Mouse (Mus musculus) WW6 (cell line): ENCODE results near the gene Trim38.
A peak's percentile ranks its signal among the peaks of the same experiment; 100 is the strongest.
"Not testable (repeated sequence)": the region's sequence is repeated elsewhere in the genome, so short reads cannot be mapped to it uniquely, and the experiment has no call there.

ENCODE experiments used
- DNase-seq: peaks from one replicate; pipeline ENCODE4 v3.0.0-alpha.2; 2013; ENCODE audit warnings: low read depth, low spot score

Gene Trim38

GRCm38 (mm10) chr13:23761871-23762821 is 7.6 kb upstream of the Trim38 start, which contains the start of gene Hist1h3a:
Gene Hist1h3a, minus strand, starts transcription at chr13:23762386.
- not testable (repeated sequence) for DNase-seq

GRCm38 (mm10) chr13:23763242-23763585 is 6.5 kb upstream of the Trim38 start:
- no peak for DNase-seq

GRCm38 (mm10) chr13:23763586-23764323 is 6.0 kb upstream of the Trim38 start, which contains the start of gene Hist1h1a:
Gene Hist1h1a, plus strand, starts transcription at chr13:23763666.
- DNase-seq = no peak

GRCm38 (mm10) chr13:23764324-23765171 is 5.2 kb upstream of the Trim38 start:
- DNase-seq = no peak

GRCm38 (mm10) chr13:23765172-23765513 is 4.6 kb upstream of the Trim38 start:
- DNase-seq = no peak

GRCm38 (mm10) chr13:23766772-23767171 is 2.9 kb upstream of the Trim38 start:
- no peak for DNase-seq

GRCm38 (mm10) chr13:23768834-23769397 is 797 bp upstream of the Trim38 start:
- no peak for DNase-seq

- peak; percentile 73 for DNase-seq
These were observed 3.0 kb downstream of the Trim38 start for GRCm38 (mm10) chr13:23772561-23773313.

- no peak for DNase-seq
These were observed 8.6 kb downstream of the Trim38 start for GRCm38 (mm10) chr13:23778339-23778738.

GRCm38 (mm10) chr13:23779025-23779424 is 9.3 kb downstream of the Trim38 start:
- no peak for DNase-seq

GRCm38 (mm10) chr13:23792520-23792919 is 22.8 kb downstream of the Trim38 start:
- no peak for DNase-seq

- DNase-seq = no peak
These were observed 29.7 kb downstream of the Trim38 start for GRCm38 (mm10) chr13:23799405-23799804.

- DNase-seq = no peak
These were observed 34.8 kb downstream of the Trim38 start for GRCm38 (mm10) chr13:23804532-23804931.

GRCm38 (mm10) chr13:23806422-23807052 is 36.8 kb downstream of the Trim38 start, which contains the start of gene Slc17a2:
Gene Slc17a2, plus strand, starts transcription at chr13:23806993.
- no peak for DNase-seq

- DNase-seq = no peak
These were observed 46.4 kb downstream of the Trim38 start for GRCm38 (mm10) chr13:23816148-23816547.

GRCm38 (mm10) chr13:23820179-23820940 is 50.6 kb downstream of the Trim38 start:
- no peak for DNase-seq

GRCm38 (mm10) chr13:23822213-23822612 is 52.5 kb downstream of the Trim38 start:
- DNase-seq = no peak

- no peak for DNase-seq
These were observed 56.9 kb downstream of the Trim38 start for GRCm38 (mm10) chr13:23826606-23827005.

GRCm38 (mm10) chr13:23833053-23833452 is 63.3 kb downstream of the Trim38 start:
- peak; percentile 20 for DNase-seq
